Mouse (Mus musculus) liver, postnatal 0 days (tissue): ENCODE data around the gene Hdgfl3.

ENCODE experiments used
- CTCF ChIP-seq: sonication (generic); IDR thresholded peaks from 2 replicates; pipeline ENCODE4 v1.5.1; 2016; ENCODE audit warnings: antibody characterized with exemption, low read depth
- EP300 ChIP-seq: IDR thresholded peaks from 2 replicates; pipeline ENCODE4 v1.6.1; 2016; ENCODE audit warnings: antibody characterized with exemption, low read depth, mild to moderate bottlenecking

DNA sequence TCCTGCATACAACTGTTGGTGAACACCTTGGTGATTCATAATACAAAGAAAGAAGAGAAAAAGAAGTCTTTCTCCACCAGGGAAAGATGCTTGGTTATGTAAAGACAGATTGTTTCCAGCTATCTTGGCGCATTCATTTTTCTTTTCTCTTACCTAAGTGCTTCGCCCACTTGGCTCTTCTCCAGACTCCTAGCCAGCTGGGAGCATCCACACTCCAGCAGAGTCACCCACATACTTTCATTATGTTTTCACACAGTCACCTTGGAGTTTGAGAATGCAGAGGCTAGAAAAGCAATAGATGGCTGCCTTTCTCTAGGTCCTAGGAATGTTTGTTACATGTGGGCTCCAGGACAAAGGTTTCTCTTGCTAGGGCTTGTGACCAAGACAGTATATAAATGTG is 16.2 kb upstream of the Hdgfl3 start:
- TF ChIP-seq CTCF: no peak
- no peak for TF ChIP-seq EP300
